Mouse (Mus musculus) E14TG2a.4 (cell line): ENCODE data around the gene Creb3l2.

Experiments used
- CTCF ChIP-seq: conservative IDR thresholded peaks from 2 replicates; pipeline ENCODE4 v1.5.1; 2014; ENCODE audit warnings: low read length
- POU5F1 ChIP-seq: IDR thresholded peaks from 2 replicates; pipeline ENCODE4 v1.6.1; 2014; ENCODE audit warnings: low read length, borderline replicate concordance

DNA sequence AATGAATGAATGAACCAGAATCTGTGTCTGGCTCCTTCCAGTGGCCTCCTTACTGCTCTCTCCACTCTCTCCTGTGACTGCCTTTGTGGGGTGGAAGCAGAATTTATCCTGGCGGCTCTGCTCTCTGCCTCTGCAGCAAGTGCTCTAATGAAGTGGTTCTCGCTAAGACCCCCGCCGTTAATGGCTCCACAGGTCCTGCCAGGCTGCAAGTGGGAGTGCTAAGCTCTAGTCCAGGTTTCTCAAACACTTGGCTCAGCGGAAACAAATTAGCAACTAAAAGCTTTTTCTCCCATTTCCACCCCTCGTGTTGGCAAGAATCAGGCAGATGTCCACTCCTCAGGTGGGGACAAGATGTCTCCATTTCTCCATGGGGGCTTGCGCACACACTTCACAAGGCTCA is 113.3 kb downstream of the Creb3l2 start:
- TF ChIP-seq CTCF (no peak), POU5F1 (no peak)
